Mouse (Mus musculus): ENCODE data around the gene Pard3.

Gene Pard3

DNA sequence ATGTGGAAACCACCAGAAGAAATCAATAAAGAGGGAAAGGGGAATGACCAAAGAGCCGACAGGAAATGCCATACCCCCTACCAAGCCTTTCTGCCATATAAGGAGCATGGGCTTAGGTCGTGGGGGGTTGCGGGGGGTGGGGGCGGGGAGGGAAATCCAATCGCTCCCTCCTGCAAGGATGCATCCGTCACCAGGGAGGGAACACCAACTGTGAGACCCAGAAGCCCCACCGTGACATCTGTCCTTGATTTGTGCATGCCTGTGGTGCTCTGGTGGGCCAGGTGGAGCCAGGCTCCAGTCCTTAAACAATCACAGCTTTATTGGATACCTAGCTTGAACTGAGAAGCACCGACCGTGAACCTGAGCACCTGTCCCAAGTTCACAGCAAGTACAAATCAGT, 24.7 kb downstream of the Pard3 start:
- DNase-seq: no peak

DNA sequence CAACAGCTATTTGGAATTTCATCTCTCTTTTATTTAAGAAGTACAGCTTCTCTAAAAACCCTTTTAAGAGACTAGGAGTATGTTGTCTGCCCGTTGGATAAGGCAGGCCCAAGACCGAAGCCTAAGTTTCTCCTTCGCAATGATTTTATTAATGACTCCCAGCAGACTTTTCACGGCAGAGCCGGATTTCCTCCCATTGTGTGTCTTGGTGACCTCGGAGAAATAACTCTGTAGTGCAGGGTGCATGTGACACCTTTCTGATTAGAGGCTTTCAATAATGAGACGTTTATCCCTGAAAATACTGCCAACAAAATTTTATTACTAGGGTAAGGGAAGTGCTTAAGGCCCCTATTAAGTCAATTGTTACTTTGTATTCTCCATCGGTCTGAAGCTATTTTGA, 25.3 kb downstream of the Pard3 start:
- no peak for DNase-seq

DNA sequence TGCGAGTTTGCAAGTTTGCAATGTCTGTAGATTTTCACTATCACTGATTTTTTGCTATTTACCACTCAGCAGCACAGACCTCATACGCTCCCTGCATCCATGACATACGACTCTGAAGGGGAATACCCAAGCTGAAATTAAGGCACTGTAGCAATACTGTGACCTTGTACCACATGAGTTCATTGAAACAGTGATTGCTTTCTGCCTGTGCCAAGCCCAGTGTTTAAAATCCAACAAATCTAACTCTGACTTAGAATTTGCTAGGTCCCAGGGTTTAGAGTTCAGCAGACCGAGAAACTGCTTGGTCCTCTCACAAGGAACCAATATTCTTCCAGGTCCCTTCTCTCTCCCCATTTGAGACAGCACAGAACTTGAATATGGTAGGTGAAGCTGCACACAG, 26.7 kb downstream of the Pard3 start:
- no peak for DNase-seq

DNA sequence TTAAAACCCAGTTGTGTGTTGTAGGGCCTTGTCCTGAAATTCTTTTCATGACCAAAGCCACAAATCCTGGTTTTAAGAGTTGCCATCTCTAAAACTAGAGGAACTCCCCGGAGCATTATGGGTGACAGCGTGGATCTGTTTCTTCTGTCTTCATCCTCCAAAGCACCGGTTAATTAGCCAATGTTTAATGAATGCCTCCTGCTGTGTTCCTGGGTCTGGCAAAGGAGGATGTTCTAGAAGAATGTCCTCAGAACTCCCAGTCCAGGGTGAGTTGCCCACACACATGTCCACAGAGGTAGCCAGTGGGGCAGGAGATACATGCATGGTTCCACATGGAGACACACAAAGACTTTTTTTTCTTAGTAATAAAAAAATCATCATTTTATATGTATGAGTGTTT, 28.2 kb downstream of the Pard3 start:
- no peak for DNase-seq

DNA sequence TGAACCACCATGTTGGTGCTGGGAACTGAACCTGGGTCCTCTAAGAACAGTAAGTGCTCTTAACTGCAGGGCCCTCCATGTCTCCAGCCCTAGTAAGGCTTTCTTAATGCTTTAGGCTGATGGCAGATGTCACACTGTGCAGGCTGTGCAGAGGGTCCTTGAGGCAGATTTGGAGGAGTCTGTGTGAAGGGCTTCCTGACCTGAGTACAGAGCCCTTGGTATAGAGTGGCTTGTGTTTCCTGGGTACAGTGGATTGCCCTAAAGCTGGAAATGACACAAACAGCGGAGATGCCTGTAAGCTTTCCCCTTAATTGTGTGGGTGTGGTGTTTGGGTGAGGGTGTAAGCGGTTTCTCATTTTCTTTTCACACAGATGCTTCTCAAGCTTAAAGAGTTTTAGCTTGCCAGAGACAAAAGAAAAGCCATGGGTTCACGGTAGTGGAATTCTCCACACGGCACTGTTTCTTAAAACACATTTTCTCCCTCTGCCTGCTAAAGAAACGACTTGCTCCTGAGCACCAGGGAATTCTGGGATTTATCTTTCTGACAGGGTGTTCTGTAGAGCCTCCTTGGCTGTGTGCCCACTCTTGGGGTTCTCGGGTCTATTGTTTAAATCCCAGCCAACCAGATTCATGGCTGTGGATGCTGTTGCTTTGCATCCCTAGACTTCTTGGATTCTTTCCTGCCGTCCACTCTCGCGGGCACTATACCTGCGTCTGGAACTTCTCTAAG, 28.9 kb downstream of the Pard3 start:
- DNase-seq: no peak

DNA sequence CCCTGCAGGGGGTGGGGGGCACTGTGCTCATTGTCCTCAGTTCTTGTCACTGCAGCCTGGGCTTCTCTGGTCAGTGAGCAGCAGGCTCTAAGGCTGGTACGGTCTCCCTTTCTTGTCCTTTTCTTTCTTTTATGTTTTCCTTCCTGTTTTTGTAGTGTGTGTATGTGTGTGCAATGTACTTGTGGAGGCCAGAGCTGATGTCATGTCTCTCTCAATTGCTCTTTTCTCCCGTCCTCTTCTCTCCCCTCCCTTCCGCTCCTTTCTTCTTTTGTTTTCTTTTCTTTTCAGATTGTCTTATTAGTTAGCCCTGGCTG, 29.4 kb downstream of the Pard3 start:
- no peak for DNase-seq

DNA sequence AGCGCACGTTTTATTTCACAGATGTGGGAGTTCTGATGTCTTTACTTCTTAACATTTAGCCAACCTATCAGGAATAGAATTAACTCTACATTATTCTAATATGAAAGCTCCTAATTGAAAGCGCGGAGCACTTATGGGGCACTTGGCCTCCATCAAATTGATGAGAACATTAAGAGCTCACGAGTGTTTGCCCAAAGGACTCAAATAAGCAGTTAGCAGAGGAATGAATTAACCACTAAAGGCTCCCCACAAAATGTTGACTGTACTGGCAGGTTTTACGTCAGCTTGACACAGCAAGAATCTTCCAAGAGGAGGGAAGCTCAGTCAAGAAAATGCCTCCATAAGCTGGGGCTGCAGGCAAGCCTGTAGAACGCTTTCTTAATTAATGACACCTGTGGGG, 32.1 kb downstream of the Pard3 start:
- DNase-seq: no peak

DNA sequence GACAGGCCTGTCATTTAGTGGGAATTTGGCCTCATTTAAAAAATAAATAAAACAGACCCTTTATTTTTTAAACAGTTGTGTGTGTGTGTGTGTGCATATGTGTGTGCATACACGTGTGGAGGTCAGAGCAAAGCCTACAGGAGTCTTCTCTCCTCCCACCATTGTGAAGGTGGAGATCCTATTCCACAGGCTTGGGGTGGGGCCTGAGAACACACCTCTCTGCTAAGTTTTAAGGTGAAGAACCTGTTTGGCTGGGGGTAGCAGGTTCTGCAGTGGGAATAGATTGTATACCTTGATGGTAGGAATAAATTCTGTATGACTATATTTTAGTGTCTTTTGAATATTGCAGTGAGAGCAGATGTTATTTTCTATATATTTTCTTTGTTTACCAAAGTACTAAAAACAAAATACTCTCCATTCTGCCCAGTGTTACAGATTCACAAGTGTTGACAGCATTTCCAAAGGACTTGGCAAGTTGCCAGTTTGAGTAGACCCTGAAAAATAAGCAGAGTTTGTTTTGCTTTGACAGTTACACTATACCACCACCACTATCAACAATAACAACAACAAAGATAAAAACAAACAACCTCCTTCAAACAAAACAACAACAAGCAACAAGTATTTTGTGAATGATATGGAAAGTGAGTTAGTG, 35.9 kb downstream of the Pard3 start:
- DNase-seq: no peak

DNA sequence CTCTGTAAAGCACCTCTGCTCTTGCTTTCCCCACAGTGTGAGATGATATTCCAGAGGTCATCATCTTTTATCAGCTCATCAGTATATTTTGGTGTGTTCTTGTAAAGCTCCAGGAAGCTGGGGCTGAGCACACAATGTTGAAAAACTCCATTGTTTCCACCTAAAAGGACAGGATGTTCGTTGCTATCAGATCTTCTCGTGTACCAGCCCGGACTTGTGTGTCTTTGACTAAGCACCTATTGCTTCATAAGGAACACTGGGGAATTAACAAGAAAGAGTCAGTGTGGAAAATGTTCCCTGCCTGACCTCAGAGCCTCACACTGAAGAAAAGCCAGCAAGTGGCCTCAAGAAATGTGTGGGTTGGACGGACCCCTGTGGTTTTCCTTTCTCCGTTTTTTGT, 39.6 kb downstream of the Pard3 start:
- DNase-seq: no peak

DNA sequence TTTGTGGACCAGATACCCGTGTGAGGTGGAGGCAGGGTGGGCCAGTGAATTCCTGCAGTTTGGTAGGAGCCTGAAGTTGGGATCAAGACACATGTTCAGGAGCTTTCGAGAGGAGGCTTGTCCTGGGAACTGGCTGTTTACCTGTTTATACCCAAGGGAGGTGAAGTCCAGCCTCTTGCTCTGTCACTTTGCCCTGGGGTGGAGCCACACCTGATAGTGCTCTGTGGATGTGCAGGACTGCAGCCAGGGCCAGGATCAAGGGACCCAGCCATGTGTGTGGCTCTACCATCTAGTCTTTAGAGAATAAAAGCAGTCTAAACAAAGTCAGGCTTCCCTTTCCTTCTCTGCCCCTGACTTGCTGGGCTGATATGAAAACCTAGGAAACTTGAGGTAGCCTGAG, 40.9 kb downstream of the Pard3 start:
- peak; percentile 34 for DNase-seq

DNA sequence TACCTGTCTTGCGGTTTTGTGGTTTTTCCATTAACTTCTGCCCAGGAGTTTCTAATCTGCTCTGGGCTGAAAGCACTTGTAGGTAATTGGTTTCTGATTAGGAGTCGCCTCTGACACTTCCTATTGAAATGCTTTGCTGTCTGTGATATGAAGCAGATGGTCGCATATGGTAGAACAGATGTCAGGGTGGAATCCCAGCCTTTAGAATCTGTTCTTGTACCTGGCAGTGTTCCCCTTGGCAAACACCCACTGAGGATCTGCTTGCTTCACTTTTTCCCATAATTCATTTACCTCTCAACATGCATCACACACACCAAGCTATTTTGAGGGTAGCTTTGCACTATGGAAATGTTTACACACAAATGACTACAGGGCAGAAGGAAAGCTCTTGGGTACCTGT, 44.2 kb downstream of the Pard3 start:
- no peak for DNase-seq

DNA sequence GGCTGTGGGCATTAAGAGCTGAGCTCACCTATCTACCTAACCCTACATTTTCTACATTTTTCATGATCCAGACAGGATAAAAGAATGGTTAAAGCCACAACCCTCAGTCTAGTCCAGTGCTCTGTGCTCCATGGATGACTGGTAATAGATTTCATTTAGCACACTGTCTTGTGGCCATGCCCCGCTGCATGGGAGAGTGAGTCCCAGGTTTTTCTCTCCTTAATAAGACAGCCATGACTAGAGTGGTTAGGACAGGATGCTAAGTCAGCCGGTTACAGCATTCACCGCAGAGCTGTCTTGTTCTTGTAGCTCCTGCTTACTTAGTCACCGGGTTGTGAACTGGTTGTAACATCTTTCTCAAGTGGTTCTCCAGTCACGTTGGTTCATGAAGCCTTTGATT, 49.5 kb downstream of the Pard3 start:
- DNase-seq: no peak

DNA sequence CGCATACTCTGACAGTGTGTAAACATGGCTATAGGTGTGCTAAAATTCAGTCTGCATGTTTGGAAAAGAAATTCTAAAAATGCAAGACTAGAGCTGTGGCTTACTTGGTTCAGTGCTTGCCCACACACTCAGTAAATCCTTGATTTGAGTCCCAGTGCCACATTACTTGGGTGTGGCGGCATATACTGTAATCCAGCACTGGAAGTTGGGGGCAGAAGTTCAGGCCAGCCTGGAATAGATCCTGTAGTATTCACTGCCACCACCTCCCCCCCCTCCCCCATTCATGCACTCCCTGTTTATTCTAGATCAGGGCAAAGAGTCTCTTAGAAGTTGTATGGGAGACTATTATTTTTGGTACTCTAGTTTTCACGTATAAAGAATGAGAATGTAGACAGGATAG, 52.1 kb downstream of the Pard3 start:
- DNase-seq: no peak

DNA sequence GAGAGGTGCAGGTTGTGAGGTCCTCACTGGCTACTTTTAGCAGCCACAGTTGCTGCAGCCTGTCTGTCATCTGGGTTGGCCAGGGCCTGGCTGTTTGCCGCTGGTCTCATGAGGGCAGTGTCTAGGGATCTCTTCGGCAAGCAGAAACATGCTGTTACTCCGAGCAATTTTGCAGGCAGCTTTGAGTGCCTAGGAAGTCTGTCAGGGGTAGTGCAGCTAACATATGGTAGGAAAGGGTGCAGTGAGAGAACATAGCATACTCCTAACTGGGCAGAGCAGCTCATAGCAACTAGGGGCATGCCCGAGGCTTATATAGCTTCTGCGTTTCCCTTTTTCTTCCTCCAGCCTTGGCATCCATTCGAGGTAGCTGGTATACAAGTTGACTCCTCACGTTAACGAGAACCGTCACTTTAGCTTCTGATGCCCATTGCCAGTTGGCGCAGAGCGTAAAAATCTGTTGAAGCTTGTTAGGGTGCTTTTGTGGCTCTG, 54.7 kb downstream of the Pard3 start:
- DNase-seq: no peak

DNA sequence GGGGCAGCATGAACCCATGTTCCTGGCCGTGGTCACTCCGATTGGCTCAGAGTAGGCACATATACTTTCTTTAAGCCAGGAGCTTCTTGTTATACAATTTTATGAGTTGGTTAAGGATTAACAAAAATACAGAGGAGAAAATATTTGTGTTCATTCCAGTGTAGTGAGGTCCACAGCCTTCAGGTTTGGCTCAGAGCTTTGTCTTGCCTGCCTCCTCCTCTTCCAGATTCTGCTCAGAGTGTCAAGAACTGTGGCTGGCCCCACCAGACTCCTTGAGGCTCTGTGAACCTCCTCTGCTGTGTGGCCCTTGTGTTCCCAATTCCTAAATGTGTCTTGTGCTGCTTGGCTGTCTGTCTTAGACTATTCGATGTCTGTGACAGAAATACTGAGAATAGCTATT, 59.7 kb downstream of the Pard3 start:
- peak; percentile 31 for DNase-seq

DNA sequence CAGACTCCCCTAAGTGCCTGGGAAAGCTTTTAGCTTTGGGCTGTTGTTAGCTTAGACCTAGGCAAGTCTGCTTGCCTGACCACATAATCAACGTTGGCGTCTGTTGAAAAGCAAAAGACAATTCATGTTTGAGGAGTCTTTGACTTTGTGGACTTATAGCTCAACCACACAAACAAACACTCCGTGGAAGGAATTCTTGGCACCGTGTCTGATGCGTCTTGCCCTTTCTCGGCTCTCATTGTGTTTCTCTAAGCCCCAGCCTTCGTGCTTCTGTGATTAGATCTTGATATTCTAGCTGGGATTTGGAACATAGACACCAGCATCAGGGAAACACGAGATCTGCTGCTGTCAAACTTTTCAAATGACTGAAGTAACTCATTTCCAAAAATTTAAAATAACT, 61.1 kb downstream of the Pard3 start:
- DNase-seq: no peak

DNA sequence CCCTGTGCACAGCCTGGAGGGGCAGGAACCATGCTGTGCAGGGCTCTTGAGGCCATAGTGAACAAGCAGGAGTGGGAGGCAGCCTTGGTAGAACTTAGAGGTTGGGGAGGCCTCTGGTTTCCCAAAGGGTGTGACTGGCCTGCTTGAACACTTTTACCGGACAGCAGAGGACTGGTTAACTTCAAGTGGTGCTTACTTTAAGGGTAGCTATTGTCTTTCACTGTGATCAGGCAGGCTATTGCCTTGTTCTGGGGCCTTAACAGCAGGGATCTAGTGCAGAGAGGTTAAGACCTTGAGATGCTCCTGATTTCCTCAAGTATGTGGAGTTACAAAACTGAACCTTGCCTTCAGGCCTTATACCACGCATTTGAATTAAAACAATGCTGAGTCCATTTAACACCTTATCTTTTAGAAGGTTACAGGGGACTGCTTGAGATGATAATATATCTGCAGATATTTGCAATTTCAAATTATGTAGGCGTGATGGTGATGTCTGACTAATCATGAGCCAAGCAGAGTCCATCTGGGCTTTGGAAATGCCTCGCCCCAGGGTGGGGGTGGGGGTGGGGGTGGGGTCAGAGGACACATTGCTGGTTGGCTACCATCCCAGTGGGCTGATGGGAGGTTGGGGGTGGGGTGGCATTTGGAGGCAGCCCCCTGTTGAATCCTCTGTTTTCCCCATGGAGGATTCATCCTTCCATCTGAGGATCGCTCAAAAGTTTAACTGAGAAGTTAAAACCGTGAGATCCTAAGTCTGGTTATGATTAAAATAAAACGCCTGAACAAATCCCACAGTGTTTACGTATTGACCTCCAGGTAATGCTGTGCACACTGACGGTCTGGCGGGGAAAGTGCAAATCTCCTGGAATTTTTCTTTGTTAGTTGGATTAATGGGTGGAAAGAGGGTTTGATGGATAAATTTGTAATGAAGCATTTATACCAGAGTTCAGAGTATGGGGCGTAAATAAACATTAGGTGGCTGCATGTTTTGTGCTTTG, 62.3 kb downstream of the Pard3 start:
- DNase-seq: no peak

DNA sequence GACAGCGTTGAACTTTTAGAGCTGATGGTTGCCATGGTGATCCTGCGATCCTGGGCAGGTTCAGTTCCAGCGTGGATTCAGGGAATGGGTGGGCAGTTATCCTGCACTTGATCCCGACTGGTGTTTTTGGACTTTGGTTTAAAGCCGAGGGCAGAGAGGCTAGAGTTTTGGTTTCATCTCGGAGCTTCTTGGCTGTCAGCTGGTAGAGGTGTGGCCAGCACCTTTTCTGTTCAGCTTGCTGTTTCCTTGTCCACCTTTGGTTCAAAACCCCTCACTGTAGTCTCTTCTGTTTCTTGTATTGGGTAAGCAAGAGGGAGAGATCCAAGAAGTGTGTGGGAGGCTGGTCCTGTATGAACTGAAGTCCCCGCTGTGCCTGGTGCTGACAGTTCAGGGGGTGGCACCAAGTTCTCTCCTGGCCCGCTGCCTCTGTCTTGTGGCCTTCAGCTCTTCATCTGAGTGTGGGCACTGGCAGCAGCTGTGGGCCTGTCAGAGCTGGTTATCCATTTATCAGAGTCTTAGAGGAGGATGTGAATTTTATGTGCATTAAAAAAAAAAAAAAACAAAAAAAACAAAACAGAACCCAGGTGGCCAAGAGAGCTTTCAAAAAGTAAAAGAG, 65.2 kb downstream of the Pard3 start:
- DNase-seq: peak; percentile 74

DNA sequence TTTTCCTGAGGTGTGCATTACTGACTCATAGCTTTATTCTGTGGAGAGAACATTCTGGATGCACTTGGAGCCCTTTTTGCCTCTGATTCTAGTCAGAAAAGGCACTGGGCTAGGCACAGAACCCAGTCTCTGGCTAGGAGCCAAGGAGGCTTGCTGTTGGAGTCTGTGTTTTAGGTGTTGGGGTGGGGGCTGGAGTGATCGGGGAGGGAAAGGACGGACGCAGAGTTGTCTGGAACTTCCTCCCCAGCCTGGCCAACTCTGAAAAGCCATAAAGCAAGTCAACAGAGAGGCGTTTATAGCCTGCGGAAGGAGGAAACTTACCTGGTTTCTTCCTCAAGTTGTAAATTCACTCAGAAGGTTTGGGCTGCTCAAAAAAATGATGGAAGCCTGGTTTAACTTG, 70.6 kb downstream of the Pard3 start:
- DNase-seq: no peak

DNA sequence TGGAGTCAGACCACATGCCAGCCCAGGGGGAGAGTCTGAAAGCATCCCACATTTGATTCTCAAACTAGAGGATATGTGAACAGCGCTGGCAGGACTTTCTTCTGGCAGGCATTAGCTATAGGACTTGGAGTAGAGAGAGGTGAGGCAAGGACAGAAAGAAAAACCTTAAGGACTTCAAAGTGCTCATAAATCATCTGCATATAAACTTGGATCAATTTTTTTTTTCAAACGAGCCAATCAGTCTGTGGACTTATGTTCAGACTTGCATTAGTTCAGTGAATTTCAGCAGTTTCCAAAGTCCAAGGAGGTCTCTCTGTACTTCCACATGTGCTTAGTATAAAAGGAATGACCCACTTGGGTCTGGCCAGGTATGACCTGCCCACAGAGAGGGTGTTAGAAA, 72.5 kb downstream of the Pard3 start:
- no peak for DNase-seq

DNA sequence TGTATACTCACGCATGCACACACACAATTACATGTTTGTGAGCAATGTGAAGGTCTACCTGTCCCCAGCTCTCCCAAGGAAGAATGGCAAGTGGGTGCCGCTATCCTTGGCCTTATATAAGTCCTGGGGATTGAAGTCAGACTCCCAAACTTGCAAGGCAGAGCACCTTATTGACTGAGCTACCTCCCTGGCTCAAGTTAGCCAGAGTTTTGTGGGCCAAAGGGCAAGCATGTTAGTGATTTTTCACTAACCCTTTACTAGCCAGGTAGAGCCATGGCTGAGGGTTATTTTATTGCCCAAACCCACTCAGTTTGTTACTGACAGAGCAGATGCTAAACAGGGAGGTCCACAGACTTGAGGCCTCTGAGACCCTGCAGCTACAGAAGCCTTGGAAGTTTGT, 73.1 kb downstream of the Pard3 start:
- DNase-seq: peak; percentile 43

DNA sequence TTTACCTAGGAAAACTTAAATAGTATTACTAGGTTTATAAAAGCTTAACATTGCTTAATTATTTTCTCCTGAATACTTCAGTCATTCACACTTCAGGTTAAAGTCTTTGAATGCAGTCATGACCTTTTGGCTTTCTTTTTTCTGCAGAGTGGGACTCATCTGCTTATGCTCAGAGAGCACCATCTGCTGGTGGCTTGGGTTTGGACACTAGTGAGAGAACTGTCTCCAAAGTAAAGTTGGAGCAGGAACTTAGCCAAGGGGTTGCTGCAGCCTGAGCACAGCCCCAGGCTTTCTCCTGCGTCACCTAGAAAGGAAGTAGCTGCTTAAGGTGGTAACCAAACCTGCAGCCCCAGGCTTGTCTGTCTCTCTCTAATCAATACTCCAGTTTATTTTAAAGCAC, 75.5 kb downstream of the Pard3 start:
- DNase-seq: peak; percentile 79

DNA sequence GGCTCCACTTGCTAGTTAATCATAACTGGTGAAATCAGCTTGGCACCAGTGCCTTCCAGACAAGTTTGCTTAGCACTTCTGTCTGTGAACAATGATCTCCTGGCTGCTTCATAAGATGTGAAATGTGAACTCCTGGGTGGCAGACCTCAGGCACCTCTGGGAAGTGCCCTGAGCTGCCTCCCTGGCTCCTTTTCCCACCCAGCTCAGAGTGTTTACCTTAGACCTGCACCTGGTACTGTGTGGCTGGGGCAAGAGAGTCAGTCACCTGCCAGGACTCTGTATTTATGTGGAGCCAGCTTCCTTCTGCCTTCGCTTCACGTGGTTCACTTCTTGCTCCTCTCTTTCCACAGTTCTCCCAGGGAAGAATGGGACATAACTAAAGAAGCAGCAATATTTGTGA, 77.3 kb downstream of the Pard3 start:
- DNase-seq: no peak
